Mouse (Mus musculus): ENCODE measurements around the gene Arhgdig.
"Not testable (repeated sequence)": the region's sequence is repeated elsewhere in the genome, so short reads cannot be mapped to it uniquely, and the experiment has no call there.

The Arhgdig gene

DNA sequence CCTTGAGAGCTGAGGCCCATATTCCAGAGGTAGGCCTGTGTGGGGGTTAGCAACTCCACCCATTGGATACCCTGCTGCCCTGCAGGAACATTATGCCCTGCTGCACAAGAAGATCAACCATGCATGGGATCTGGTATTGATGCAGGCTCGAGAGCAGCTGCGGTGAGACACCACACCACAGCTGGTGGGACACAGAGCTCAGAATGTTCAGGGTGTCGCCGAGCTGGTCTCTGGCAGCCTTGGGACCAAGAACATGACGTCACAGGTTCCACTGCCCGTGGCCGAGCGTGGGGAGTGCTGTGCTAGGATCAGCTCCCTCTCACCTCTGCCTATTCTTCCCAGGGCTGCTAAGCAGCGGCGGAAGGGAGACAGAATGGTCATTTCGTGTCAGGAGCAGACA lies 2.8 kb downstream of the Arhgdig start:
- no peak for DNase-seq (ENCODE audit: low spot score)

DNA sequence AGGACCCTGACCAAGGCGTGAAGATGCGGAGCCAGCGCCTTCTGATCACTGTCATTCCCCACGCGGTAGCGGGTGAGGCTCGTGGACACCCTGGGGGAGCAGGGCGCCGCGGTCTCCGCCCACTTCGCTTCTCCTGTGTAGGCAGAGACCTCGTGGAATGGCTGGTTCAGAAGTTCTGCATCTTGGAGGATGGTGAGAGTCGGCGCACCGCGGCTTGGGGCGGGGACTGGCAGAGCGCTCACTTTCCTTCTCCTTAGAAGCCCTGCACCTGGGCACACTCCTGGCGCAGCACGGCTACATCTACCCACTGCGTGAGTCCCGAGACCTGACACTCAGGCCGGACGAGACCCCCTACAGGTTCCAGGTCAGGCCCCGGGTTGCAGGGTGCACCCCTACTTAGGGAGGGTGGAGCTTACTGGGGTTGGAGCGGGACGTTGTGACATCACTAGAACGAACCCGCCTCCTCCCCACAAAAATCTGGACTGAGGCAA lies 4.2 kb downstream of the Arhgdig start:
- peak; percentile 44 for DNase-seq (ENCODE audit: low spot score)

DNA sequence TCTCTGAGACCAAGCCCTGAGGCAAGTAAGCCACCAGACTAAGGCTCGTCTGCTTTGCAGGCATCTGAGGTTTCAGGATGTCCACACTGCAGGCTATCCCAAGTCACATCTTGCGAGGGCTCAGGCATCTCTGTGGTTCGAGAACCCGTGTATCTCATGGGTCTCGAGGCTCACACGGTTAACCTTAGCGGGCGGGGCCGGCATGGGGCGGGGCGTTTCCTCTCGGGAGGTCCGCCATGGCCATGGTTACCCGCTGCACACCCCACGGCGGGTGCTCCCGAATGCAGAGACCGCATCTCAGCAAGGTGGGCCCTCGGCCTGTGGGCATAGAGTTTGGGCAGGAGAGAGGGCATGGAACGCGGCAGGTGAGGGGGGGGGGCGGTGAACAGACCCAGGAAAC lies 4.8 kb downstream of the Arhgdig start, which contains the start of gene Rgs11:
Gene Rgs11, plus strand, starts transcription at position 215 of the 400 bp plus-strand sequence.
- DNase-seq (ENCODE audit: low spot score): peak; percentile 58

DNA sequence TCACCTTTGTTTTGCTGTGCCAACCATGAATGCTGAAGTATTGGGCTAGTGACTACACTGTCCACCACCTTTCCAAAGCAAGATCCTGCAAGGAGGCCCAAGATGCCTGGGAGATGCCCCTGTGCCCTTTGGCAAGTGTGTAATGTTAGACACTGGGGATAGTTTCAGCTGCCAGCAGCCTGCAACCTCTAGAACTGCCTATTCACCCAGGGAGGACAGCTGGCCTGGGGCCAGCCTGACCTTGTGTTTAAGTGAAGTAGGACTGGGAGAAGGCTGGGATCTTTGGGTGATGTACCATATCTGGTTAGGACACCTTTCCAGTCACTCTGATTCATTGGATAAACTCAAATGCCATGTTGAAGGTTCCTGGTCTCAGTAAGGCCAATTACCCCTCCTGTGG lies 5.6 kb downstream of the Arhgdig start:
- no peak for DNase-seq (ENCODE audit: low spot score)

GRCm38 (mm10) chr17:26200831-26201705 lies 6.5 kb downstream of the Arhgdig start:
- DNase-seq (ENCODE audit: low spot score): peak; percentile 48

- DNase-seq (ENCODE audit: low spot score): no peak
These were observed 8.7 kb downstream of the Arhgdig start, which contains the start of gene Pdia2 for GRCm38 (mm10) chr17:26198892-26199291. Pdia2 (minus strand) TSS chr17:26199087.

DNA sequence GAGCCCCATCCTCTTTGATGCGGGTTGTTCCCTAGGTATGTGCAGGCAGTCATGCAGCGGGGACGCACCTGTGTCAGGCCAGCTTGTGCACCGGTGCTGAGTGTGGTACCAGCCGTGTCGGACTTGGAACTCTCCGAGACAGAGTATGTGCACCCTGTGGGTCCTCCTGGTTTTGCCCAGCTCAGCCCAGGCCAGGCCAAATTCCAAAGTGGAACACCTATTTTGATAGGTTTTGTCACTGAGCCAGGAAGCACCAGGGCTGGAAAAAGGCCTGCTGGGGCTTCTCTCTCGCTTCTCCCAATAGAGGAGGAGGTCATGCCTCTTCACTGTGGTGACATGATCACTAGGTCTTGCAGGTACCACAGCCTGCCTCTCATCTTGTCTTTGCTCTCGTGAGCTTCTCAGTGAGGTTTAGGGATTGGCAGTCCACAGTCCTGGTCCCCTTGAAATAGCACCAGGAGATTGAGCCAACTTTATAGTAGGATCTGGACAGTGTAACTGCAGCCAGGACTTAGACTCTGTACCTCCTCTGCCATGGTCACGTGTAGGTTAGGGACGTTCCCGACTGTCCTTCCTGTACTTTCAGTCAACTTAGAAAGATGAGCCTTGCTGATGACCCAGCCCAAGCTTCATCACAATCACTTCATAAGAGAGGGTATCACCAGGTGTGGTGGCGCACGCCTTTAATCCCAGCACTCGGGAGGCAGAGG lies 14.9 kb downstream of the Arhgdig start:
- no peak for DNase-seq (ENCODE audit: low spot score)

- not testable (repeated sequence) for DNase-seq (ENCODE audit: low spot score)
These were observed 16.1 kb downstream of the Arhgdig start for GRCm38 (mm10) chr17:26191486-26191885.

DNA sequence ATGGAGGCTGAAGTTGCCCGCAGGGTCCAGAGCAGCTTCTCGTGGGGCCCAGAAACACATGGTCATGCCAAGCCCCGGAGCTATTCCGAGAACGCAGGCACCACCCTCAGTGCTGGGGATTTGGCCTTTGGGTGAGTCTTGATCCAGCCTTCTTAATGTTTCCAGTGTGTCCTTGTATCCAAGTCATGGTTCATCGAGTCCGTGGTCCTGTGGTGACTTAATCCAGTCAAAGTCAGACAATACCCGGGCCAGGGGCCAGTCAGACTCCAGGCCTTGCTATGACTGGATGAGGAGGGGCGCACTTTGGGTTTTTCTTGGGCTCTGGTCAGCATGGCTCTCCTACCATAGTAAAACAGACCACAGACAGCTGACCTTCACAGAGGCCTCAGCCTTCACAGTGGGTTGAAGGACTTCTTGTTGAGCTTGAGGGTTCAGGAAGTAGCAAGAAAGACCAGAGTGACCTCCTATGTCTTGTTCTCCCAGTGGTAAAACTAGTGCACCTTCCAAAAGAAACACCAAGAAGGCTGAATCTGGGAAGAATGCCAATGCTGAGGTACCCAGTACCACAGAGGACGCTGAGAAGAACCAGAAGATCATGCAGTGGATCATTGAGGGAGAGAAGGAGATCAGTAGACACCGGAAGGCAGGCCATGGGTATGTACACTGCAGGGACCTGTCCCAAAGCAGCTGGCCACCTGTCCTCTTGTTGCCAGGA lies 19.3 kb downstream of the Arhgdig start:
- DNase-seq (ENCODE audit: low spot score): no peak

DNA sequence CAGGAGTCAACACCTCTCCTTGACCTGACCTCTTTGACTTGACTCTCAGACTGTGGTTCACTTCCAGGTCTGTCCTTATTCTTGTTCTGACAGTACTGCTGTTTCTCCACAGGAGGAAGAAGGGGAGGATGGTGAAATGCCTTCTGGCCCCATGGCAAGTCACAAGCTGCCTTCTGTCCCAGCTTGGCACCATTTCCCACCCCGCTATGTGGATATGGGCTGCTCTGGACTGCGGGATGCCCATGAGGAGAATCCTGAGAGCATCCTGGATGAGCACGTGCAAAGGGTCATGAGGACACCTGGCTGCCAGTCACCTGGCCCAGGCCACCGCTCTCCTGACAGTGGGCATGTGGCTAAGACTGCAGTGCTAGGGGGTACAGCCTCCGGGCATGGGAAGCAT lies 20.0 kb downstream of the Arhgdig start:
- no peak for DNase-seq (ENCODE audit: low spot score)

DNA sequence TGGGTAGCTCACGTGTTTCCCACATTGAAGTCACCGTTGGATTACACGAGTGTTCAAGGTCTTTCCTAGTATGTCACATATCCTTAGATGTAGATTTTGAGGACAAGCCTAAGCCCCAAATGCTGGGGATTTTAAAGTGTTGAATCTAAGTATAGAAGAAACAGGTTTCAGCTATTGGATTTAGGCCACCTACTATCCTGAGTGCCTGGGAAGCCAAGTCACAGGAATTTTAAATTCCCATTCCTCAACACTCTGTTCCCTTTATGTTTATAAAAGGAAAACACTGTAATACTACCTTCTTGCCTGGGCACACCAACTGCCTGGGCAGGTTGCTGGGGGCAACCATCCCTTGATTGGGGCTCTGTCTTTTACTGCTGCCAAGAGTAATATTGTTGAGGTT lies 26.4 kb downstream of the Arhgdig start:
- no peak for DNase-seq (ENCODE audit: low spot score)

GRCm38 (mm10) chr17:26178611-26179010 lies 29.0 kb downstream of the Arhgdig start:
- DNase-seq (ENCODE audit: low spot score): no peak

GRCm38 (mm10) chr17:26175248-26175647 lies 32.3 kb downstream of the Arhgdig start:
- DNase-seq (ENCODE audit: low spot score): not testable (repeated sequence)

GRCm38 (mm10) chr17:26168039-26168438 lies 39.5 kb downstream of the Arhgdig start:
- DNase-seq (ENCODE audit: low spot score): no peak

- DNase-seq (ENCODE audit: low spot score): no peak
These were observed 44.9 kb downstream of the Arhgdig start for GRCm38 (mm10) chr17:26162736-26163135.

DNA sequence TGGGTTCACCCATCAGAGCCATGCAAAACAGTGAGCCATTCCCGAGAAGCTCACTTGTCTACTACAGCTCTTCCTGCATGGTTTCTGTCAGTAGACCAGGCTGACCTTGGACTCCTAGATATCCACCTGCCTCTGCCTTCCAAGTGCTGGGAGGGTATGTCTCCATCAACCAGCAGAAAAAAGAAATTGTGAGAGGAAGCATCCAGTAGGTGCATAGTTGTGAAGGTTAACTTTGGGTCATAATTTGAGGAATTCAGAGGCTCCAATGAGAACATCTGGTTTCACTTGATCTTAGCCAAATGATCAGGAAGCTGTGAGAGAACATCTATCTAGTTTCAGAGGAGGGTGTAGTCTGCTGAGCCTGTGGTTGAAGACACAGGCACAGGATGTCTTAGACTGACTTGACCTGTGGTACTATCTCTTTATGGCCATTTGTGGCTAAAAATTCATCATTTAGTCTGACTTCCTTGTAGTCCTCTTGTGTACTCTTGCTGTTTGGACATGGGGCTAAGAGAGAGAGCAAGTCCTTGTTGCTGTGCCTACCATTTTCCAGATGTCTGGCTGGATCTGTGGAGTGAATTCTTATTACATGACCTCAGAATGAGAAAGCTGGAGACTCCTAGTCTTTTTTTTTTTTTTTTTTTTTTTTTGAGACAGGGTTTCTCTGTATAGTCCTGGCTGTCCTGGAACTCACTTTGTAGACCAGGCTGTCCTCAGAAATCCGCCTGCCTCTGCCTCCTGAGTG lies 55.5 kb downstream of the Arhgdig start:
- no peak for DNase-seq (ENCODE audit: low spot score)
